Mouse (Mus musculus): ENCODE data around the gene Cdkl5. TPM values are rescaled to one million over a fixed set of nuclear protein-coding genes. Genes with fewer than 3 reads are reported as not detected.

The Cdkl5 gene
- polyA plus RNA-seq (2021; fragmentation: Nextera tagmentation): 12.5 and 13.3 TPM in 2 replicates
- long read RNA-seq, experiment 1, partial matches to known transcripts: 13 of 46 reads
- long read RNA-seq, experiment 1, other reads (novel, unspliced or antisense): 33 of 46 reads
- long read RNA-seq, experiment 2, partial matches to known transcripts: 9 of 48 reads
- long read RNA-seq, experiment 2, other reads (novel, unspliced or antisense): 39 of 48 reads

GRCm38 (mm10) chrX:160994543-160995121 lies at the start of gene Cdkl5:
TSS of gene Cdkl5 (minus strand) at chrX:160994704.

GRCm38 (mm10) chrX:160906952-160907351 lies 87.6 kb downstream of the Cdkl5 start, which contains the start of gene Gja6:
TSS of gene Gja6 (minus strand) at chrX:160907052.

DNA sequence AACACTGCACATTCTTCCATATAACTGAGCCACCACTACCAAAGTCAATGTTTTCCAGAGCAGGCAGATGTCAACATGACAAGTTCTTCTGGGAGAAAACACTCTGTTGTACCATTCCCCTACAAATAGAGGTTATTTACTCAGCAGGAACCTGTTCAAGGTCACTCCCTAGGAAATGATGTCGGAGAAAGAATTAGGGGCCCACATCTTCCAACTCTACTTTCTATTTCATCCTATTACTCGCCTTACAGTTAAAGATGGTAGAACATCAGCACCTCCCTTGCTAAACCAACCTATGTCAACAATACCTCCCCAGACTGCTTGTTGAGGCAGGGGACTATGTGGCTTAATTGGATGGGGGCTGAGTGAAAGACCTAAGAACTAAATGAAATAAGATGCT lies 226.8 kb downstream of the Cdkl5 start, which contains the start of gene Rs1:
Gene Rs1, plus strand, starts transcription at position 301 of the 400 bp plus-strand sequence.

GRCm38 (mm10) chrX:160735650-160736049 lies 258.9 kb downstream of the Cdkl5 start, which contains the start of gene Ppef1:
TSS of gene Ppef1 (minus strand) at chrX:160735765.

Other genes with a start within 250 kb of the Cdkl5 start
- gene Rs1, start 226.7 kb downstream of the Cdkl5 start, polyA plus RNA-seq (2021; fragmentation: Nextera tagmentation): 0.33 TPM in 1 of 2 replicates, not detected in the other
- gene Gja6, start 87.7 kb downstream of the Cdkl5 start, polyA plus RNA-seq (2021; fragmentation: Nextera tagmentation): 0.11 and 0.20 TPM in 2 replicates
- gene Scml2, start 122.5 kb upstream of the Cdkl5 start, polyA plus RNA-seq (2021; fragmentation: Nextera tagmentation): 0.06 and 0.10 TPM in 2 replicates